Mouse (Mus musculus) gastrocnemius, adult 2 months (tissue): ENCODE measurements around the gene Daxx. TPM values are rescaled to one million over a fixed set of nuclear protein-coding genes. Genes with fewer than 3 reads are reported as not detected.
"Not testable (repeated sequence)": the region's sequence is repeated elsewhere in the genome, so short reads cannot be mapped to it uniquely, and the experiment has no call there.

ENCODE experiments used
- DNase-seq: peaks from one replicate; pipeline ENCODE4 v3.0.0; 2022
- H3K27ac ChIP-seq: fragments of 200-600 bp; 2 replicates; pipeline ENCODE4 v1.8.1; 2022; ENCODE audit warnings: mild to moderate bottlenecking
- H3K4me3 ChIP-seq: fragments of 200-600 bp; 2 replicates; pipeline ENCODE4 v1.8.1; 2022; ENCODE audit warnings: mild to moderate bottlenecking, moderate library complexity
- CTCF ChIP-seq: fragments of 200-600 bp; IDR thresholded peaks from 2 replicates; pipeline ENCODE4 v1.8.1; 2022; ENCODE audit warnings: antibody characterized with exemption, mild to moderate bottlenecking, moderate library complexity
- intact Hi-C: fragments of 180-260 bp; cut with DNase I; formaldehyde crosslinking; loops from one replicate; pipeline ENCODE4 v1.15.1; 2025
- total RNA-seq, 2 experiments: library from RNA; stranded (reverse); gene quantifications; 2 replicates each; pipeline ENCODE4 v1.2.3; 2021

Daxx gene
- total RNA-seq, 2 experiments from 2014 or later, result 13.3 to 13.9 TPM

GRCm38 (mm10) chr17:33947430-33948089, 38.3 kb downstream of the Daxx start:
- DNase-seq, result no peak
- intact Hi-C loops, result no loop called here
- no peak for TF ChIP-seq CTCF
- Histone ChIP-seq H3K4me3 (no peak overlapping the region), H3K27ac (no peak overlapping the region)

- H3K4me3 ChIP-seq, result no peak overlapping the region
- peak; percentile 21 for DNase-seq
- TF ChIP-seq CTCF, result no peak
- H3K27ac ChIP-seq, result no peak overlapping the region
- intact Hi-C loops, result no loop called here
These were observed 39.1 kb downstream of the Daxx start for GRCm38 (mm10) chr17:33948090-33948904.

- intact Hi-C loops, result no loop called here
- DNase-seq, result no peak
- H3K4me3 ChIP-seq, result no peak overlapping the region
- no peak overlapping the region for H3K27ac ChIP-seq
- TF ChIP-seq CTCF, result no peak
These were observed 39.8 kb downstream of the Daxx start for GRCm38 (mm10) chr17:33948905-33949537.

- peak overlapping the region; percentile 85 for H3K27ac ChIP-seq
- TF ChIP-seq CTCF, result no peak
- intact Hi-C loops, result no loop called here
- H3K4me3 ChIP-seq, result peak overlapping the region; percentile 73
- DNase-seq, result peak; percentile 21
These were observed 41.0 kb downstream of the Daxx start for GRCm38 (mm10) chr17:33950131-33950625.

GRCm38 (mm10) chr17:33951021-33951946, 42.1 kb downstream of the Daxx start, which contains the start of gene B3galt4:
Gene B3galt4, minus strand, starts transcription at chr17:33951488.
- H3K4me3 ChIP-seq, result peak within 1 kb of the TSS; percentile 73
- TF ChIP-seq CTCF, result no peak
- DNase-seq, result peak; percentile 83
- intact Hi-C loops, result no loop called here
- peak within 1 kb of the TSS; percentile 85 for H3K27ac ChIP-seq

GRCm38 (mm10) chr17:33952015-33952414, 42.8 kb downstream of the Daxx start:
- DNase-seq, H3K27ac ChIP-seq, intact Hi-C loops: not testable (repeated sequence)
- H3K4me3 ChIP-seq, result peak overlapping the region; percentile 73

- DNase-seq, result no peak
- no peak overlapping the region for H3K27ac ChIP-seq
- H3K4me3 ChIP-seq, result no peak overlapping the region
- intact Hi-C loops, result no loop called here
- no peak for TF ChIP-seq CTCF
These were observed 43.7 kb downstream of the Daxx start for GRCm38 (mm10) chr17:33952879-33953278.

- no peak for TF ChIP-seq CTCF
- DNase-seq, result no peak
- H3K27ac ChIP-seq, result no peak overlapping the region
- H3K4me3 ChIP-seq, result no peak overlapping the region
- intact Hi-C loops, result no loop called here
These were observed 44.1 kb downstream of the Daxx start for GRCm38 (mm10) chr17:33953310-33953709.

GRCm38 (mm10) chr17:33953961-33954565, 44.8 kb downstream of the Daxx start:
- peak overlapping the region; percentile 92 for H3K4me3 ChIP-seq
- intact Hi-C loops, result loop anchor here (2.0 kb wide), 1 partner anchor 13 kb away; the partner anchor contains the start of genes Pfdn6 and Wdr46
- TF ChIP-seq CTCF, result no peak
- H3K27ac ChIP-seq, result peak overlapping the region; percentile 98
- no peak for DNase-seq

- DNase-seq, result peak; percentile 66
- no peak for TF ChIP-seq CTCF
- intact Hi-C loops, result loop anchor here (2.0 to 5.0 kb wide), 2 partner anchors 14 to 67 kb away; partner anchors contain the start of genes Pfdn6, Ring1 and Wdr46
- H3K27ac ChIP-seq, result peak overlapping the region; percentile 98
- H3K4me3 ChIP-seq, result peak overlapping the region; percentile 92
These were observed 45.7 kb downstream of the Daxx start for GRCm38 (mm10) chr17:33954646-33955554.
